Mouse (Mus musculus) spleen, adult 2 months (tissue): ENCODE results near the gene Mageb4.

Source experiments
- CTCF ChIP-seq: fragments of 200-500 bp; IDR thresholded peaks from 2 replicates; pipeline ENCODE4 v1.5.1; 2011; ENCODE audit warnings: mild to moderate bottlenecking, inconsistent platforms; ENCODE audit not compliant: insufficient read depth, insufficient read length, insufficient replicate concordance; ENCODE audit errors: extremely low read depth
- POLR2A ChIP-seq: fragments of 200-500 bp; IDR thresholded peaks from 2 replicates; pipeline ENCODE4 v1.6.1; 2011; ENCODE audit warnings: low read depth, low read length, inconsistent platforms

DNA sequence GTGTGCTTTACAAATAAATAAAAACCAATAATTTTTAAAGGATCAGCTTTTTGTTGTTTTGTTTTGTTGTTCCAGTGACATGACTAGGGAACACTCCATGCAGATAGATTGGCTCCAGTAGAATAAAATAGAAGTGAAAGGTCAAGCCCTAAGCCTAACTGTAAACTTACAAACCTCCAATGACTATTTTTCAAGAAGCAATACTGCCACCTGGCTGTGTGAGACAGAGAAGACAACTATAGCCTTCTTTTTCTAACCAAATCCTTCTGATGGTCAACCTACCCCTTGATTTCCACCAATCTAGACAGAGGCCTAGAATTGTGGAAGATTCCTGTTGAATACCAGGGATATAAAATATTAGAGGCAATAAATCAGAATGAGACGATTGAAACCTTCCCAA is 67.6 kb downstream of the Mageb4 start:
- no peak for TF ChIP-seq CTCF
- TF ChIP-seq POLR2A, result no peak
